Mouse (Mus musculus) myocyte (in vitro differentiated cells): ENCODE data around the gene Icos.

Source experiments
- CEBPB ChIP-seq: IDR thresholded peaks from 2 replicates; pipeline ENCODE4 v1.6.1; 2011; ENCODE audit warnings: mild to moderate bottlenecking, moderate library complexity; ENCODE audit not compliant: poor library complexity, insufficient read depth, severe bottlenecking
- MAX ChIP-seq: IDR thresholded peaks from one replicate; pipeline ENCODE4 v1.6.1; 2011; ENCODE audit warnings: low read depth, mild to moderate bottlenecking, control low read depth
- MYOD1 ChIP-seq, 3 experiments: IDR thresholded peaks; one replicate each; pipeline ENCODE4 v1.6.1; 2011; ENCODE audit warnings: control low read depth in 2 of 3, low read depth in 2 of 3, mild to moderate bottlenecking in 2 of 3, moderate library complexity in 1 of 3; ENCODE audit not compliant: insufficient read length in 2 of 3, control insufficient read depth in 1 of 3
- MYOG ChIP-seq, 3 experiments: IDR thresholded peaks; one replicate each; pipeline ENCODE4 v1.6.1; 2011; ENCODE audit warnings: control low read depth in 2 of 3, low read depth in 2 of 3, mild to moderate bottlenecking in 2 of 3; ENCODE audit not compliant: insufficient read length in 2 of 3, control insufficient read depth in 1 of 3, insufficient read depth in 1 of 3
- POLR2A ChIP-seq: IDR thresholded peaks from one replicate; pipeline ENCODE4 v1.6.1; 2011; ENCODE audit warnings: low read depth, mild to moderate bottlenecking, control low read depth, moderate library complexity; ENCODE audit not compliant: insufficient read length
- POLR2AphosphoS2 ChIP-seq: IDR thresholded peaks from one replicate; pipeline ENCODE4 v1.6.1; 2011; ENCODE audit warnings: low read depth, control low read depth; ENCODE audit not compliant: insufficient read length
- SRF ChIP-seq: IDR thresholded peaks from one replicate; pipeline ENCODE4 v1.6.1; 2011; ENCODE audit warnings: low read depth; ENCODE audit not compliant: control insufficient read depth, insufficient read length
- USF1 ChIP-seq: IDR thresholded peaks from one replicate; pipeline ENCODE4 v1.6.1; 2011; ENCODE audit warnings: low read depth, mild to moderate bottlenecking, control low read depth, moderate library complexity

GRCm38 (mm10) chr1:61042842-61043241, 65.1 kb downstream of the Icos start:
- TF ChIP-seq POLR2A: no peak
- TF ChIP-seq CEBPB: no peak
- TF ChIP-seq MAX: no peak
- TF ChIP-seq SRF: no peak
- TF ChIP-seq MYOG (IDR thresholded peaks at IDR 0.05; ENCODE audit: control insufficient read depth in 1 of 3, insufficient read depth in 1 of 3, insufficient read length in 2 of 3, low read depth in 2 of 3): no peak
- no peak for TF ChIP-seq POLR2AphosphoS2
- TF ChIP-seq MYOD1 (IDR thresholded peaks at IDR 0.05; ENCODE audit: control insufficient read depth in 1 of 3, insufficient read length in 2 of 3, low read depth in 2 of 3): no peak
- no peak for TF ChIP-seq USF1
